Mouse (Mus musculus) left cerebral cortex, adult 9 months (tissue): ENCODE results near the gene Srsf4.

Experiments used
- DNase-seq, 2 experiments: peaks; one replicate each; pipeline ENCODE4 v3.0.0; 2022; ENCODE audit warnings: low spot score in 2 of 2

Gene Srsf4

GRCm38 (mm10) chr4:131873293-131874168, at the start of gene Srsf4:
TSS of gene Srsf4 (plus strand) at chr4:131873617.
- peak; percentile 79 to 87 for DNase-seq

- no peak for DNase-seq
Measured at GRCm38 (mm10) chr4:131824939-131825338, 48.5 kb upstream of the Srsf4 start.

- no peak for DNase-seq
Measured at GRCm38 (mm10) chr4:131825830-131826229, 47.6 kb upstream of the Srsf4 start.

GRCm38 (mm10) chr4:131826905-131827304, 46.5 kb upstream of the Srsf4 start:
- DNase-seq: no peak

- no peak for DNase-seq
Measured at GRCm38 (mm10) chr4:131829123-131829522, 44.3 kb upstream of the Srsf4 start.

- DNase-seq: no peak
Measured at GRCm38 (mm10) chr4:131831546-131832045, 41.8 kb upstream of the Srsf4 start.

- DNase-seq: no peak
Measured at GRCm38 (mm10) chr4:131832759-131833407, 40.5 kb upstream of the Srsf4 start.

- peak in 1 of 2 experiments; percentile 28 for DNase-seq
Measured at GRCm38 (mm10) chr4:131833971-131834609, 39.3 kb upstream of the Srsf4 start.

- no peak for DNase-seq
Measured at GRCm38 (mm10) chr4:131836351-131836881, 37.0 kb upstream of the Srsf4 start.

- DNase-seq: no peak
Measured at GRCm38 (mm10) chr4:131836891-131837491, 36.4 kb upstream of the Srsf4 start.

GRCm38 (mm10) chr4:131837872-131838524, 35.4 kb upstream of the Srsf4 start, which contains the start of gene Ptpru:
TSS of gene Ptpru (minus strand) at chr4:131838288.
- peak; percentile 32 to 89 for DNase-seq

GRCm38 (mm10) chr4:131843290-131843743, 30.1 kb upstream of the Srsf4 start, which contains the start of gene Mecr:
TSS of gene Mecr (plus strand) at chr4:131843470.
- DNase-seq: peak; percentile 74 to 94

- no peak for DNase-seq
Measured at GRCm38 (mm10) chr4:131845991-131846778, 27.2 kb upstream of the Srsf4 start.

- no peak for DNase-seq
Measured at GRCm38 (mm10) chr4:131848082-131848481, 25.3 kb upstream of the Srsf4 start.

- DNase-seq: peak in 1 of 2 experiments; percentile 61
Measured at GRCm38 (mm10) chr4:131849986-131850638, 23.3 kb upstream of the Srsf4 start.

GRCm38 (mm10) chr4:131854950-131855349, 18.5 kb upstream of the Srsf4 start:
- no peak for DNase-seq

- peak in 1 of 2 experiments; percentile 87 for DNase-seq
Measured at GRCm38 (mm10) chr4:131860492-131861340, 12.7 kb upstream of the Srsf4 start.

- DNase-seq: no peak
Measured at GRCm38 (mm10) chr4:131861341-131861739, 12.1 kb upstream of the Srsf4 start.
